Mouse (Mus musculus): ENCODE results near the gene Rnf5.

GRCm38 (mm10) chr17:34643944-34644343 is 40.5 kb upstream of the Rnf5 start:
- TF ChIP-seq CTCF (IDR thresholded peaks at IDR 0.05; ENCODE audit: borderline replicate concordance, insufficient read depth, low read length) (no peak), POLR2A (IDR thresholded peaks at IDR 0.05; ENCODE audit: low read depth, low read length) (no peak)

Data from embryonic fibroblast, embryonic 13.5 days (primary cell).